Mouse (Mus musculus) stomach, postnatal 0 days (tissue): ENCODE data around the gene Cx3cl1.

ENCODE experiments used
- CTCF ChIP-seq: IDR thresholded peaks from 2 replicates; pipeline ENCODE4 v1.5.1; 2016; ENCODE audit warnings: antibody characterized with exemption, low read depth, mild to moderate bottlenecking, moderate library complexity
- EP300 ChIP-seq: optimal IDR thresholded peaks from 2 replicates; pipeline ENCODE3; 2016; ENCODE audit warnings: antibody characterized with exemption

GRCm38 (mm10) chr8:94785995-94786595 is 14.3 kb downstream of the Cx3cl1 start:
- TF ChIP-seq CTCF = no peak
- no peak for TF ChIP-seq EP300
